Mouse (Mus musculus) liver, adult 2 months (tissue): ENCODE measurements at regions not wholly inside any gene's neighbourhood (a gene's known extent, or its start where the extent isn't known, plus 50 kb on each side); places are given as distances from the start of the nearest gene placed in this dataset.
"Not testable (repeated sequence)": the region's sequence is repeated elsewhere in the genome, so short reads cannot be mapped to it uniquely, and the experiment has no call there.

ENCODE experiments used
- DNase-seq: peaks from one replicate; pipeline ENCODE4 v3.0.0-alpha.2; 2011; ENCODE audit warnings: low read depth, low spot score; ENCODE audit errors: extremely low read depth
- H3K27ac ChIP-seq: fragments of 200-500 bp; replicated peaks from 2 replicates; pipeline ENCODE4 v1.5.1; 2012; ENCODE audit warnings: low read depth, mild to moderate bottlenecking, control low read depth, inconsistent platforms, low read length; ENCODE audit not compliant: insufficient read depth
- H3K27me3 ChIP-seq: fragments of 200-500 bp; 2 replicates; pipeline ENCODE4 v1.6.1; 2012; ENCODE audit warnings: mild to moderate bottlenecking, moderate library complexity, low read length, inconsistent platforms; ENCODE audit not compliant: control insufficient read depth, insufficient read depth
- H3K36me3 ChIP-seq: fragments of 200-500 bp; 2 replicates; pipeline ENCODE4 v1.6.1; 2012; ENCODE audit warnings: low read length, inconsistent platforms; ENCODE audit not compliant: control insufficient read depth, insufficient read depth
- H3K4me1 ChIP-seq: fragments of 200-500 bp; 2 replicates; pipeline ENCODE4 v1.6.1; 2011; ENCODE audit warnings: low read length; ENCODE audit not compliant: control insufficient read depth, insufficient read depth
- H3K4me3 ChIP-seq: fragments of 200-500 bp; 2 replicates; pipeline ENCODE4 v1.5.1; 2011; ENCODE audit warnings: low read depth, mild to moderate bottlenecking, control low read depth, low read length, moderate library complexity; ENCODE audit not compliant: insufficient read depth
- H3K79me2 ChIP-seq: fragments of 200-500 bp; 2 replicates; pipeline ENCODE4 v1.6.1; 2012; ENCODE audit warnings: inconsistent platforms, mild to moderate bottlenecking, low read length, moderate library complexity; ENCODE audit not compliant: control insufficient read depth, insufficient read depth
- H3K9ac ChIP-seq: fragments of 200-500 bp; 2 replicates; pipeline ENCODE4 v1.6.1; 2012; ENCODE audit warnings: low read depth, mild to moderate bottlenecking, control low read depth, inconsistent platforms, low read length
- CTCF ChIP-seq: fragments of 200-500 bp; IDR thresholded peaks from 2 replicates; pipeline ENCODE4 v1.5.1; 2011; ENCODE audit warnings: low read depth, low read length, control low read depth
- POLR2A ChIP-seq: fragments of 200-500 bp; IDR thresholded peaks from 2 replicates; pipeline ENCODE4 v1.6.1; 2011; ENCODE audit warnings: low read length, control low read depth; ENCODE audit not compliant: insufficient read depth; ENCODE audit errors: extremely low read depth
- WGBS: fragments of 180-500 bp; shearing (Covaris S2); methylation state at CpG from one replicate; pipeline ENCODE4 v1.1.7; 2018; 5-methylcytosine and 5-hydroxymethylcytosine counted together

DNA sequence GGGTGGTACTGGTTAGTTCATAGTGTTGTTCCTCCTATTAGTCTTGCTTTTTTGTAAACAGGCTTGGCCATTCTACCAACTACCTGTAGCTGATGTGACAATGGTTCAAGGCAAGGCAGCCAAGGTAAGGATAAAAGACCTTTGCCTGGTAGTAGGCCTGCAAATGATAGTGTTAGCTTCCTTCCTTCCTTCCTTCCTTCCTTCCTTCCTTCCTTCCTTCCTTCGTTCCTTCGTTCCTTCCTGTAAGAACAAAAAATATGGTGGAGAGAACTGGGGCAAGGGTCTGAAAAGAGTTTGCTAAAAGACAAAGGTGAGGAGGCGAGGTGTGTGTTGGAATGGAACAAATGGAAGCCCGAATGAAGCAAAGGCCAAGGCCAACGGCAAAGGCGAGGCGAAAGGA is 84.8 kb upstream of the Ezh2 start:
- 73% methylated on average over 2 of the region's 7 CpGs for WGBS

DNA sequence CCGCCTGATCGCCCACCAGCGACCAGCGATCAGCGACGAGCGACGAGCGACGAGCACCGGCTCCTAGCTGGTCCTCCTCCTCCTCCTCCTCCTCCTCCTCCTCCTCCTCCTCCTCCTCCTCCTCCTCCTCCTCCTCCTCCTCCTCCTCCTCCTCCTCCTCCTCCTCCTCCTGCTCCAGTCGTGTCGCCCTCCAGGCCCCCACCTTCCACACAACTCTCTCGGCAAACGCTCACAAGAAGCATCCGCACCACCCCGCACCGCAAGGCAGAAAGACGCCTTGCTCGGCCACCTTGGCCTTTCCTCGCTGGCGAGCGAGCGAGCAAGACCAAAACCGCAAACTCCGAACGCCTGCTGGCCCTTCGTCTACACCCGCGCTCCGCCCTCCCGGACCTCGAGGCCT is 77.6 kb upstream of the Ezh2 start:
- 14% methylated on average over 7 of the region's 33 CpGs for WGBS
- peak overlapping the region; percentile 66 for H3K4me3 ChIP-seq

More for the DNA sequence above, 84.8 kb upstream of the Ezh2 start:
- H3K9ac ChIP-seq, DNase-seq, H3K27ac ChIP-seq, H3K4me1 ChIP-seq, H3K36me3 ChIP-seq, H3K79me2 ChIP-seq, H3K4me3 ChIP-seq, H3K27me3 ChIP-seq: not testable (repeated sequence)

DNA sequence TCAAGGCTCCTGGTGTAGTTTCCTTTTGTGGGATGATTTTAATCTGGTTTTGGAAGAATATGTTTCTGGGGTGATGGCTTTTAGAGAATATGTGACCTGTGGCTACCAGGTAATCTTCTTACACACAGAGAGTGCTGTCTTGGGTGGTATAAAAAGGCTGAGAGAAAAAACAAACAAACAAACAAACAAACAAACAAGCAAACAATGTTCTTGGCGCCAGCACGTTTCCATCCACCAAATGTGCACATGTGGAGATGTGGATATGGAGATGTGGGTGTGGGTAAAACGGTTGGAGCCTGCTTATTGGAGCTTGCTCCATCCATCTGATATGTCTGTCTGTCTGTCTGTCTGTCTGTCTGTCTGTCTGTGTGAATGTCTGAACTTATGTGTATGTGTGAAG is 57.7 kb upstream of the Ezh2 start:
- not testable (repeated sequence) for H3K4me1 ChIP-seq, H3K4me3 ChIP-seq, H3K9ac ChIP-seq, H3K36me3 ChIP-seq, H3K79me2 ChIP-seq, H3K27me3 ChIP-seq, H3K27ac ChIP-seq, DNase-seq
- 77% methylated on average over 3 of the region's 3 CpGs for WGBS

More for the DNA sequence above, 77.6 kb upstream of the Ezh2 start:
- H3K9ac ChIP-seq, result peak overlapping the region; percentile 69
- H3K4me1 ChIP-seq, DNase-seq, H3K79me2 ChIP-seq, H3K27me3 ChIP-seq, H3K27ac ChIP-seq, H3K36me3 ChIP-seq: not testable (repeated sequence)

DNA sequence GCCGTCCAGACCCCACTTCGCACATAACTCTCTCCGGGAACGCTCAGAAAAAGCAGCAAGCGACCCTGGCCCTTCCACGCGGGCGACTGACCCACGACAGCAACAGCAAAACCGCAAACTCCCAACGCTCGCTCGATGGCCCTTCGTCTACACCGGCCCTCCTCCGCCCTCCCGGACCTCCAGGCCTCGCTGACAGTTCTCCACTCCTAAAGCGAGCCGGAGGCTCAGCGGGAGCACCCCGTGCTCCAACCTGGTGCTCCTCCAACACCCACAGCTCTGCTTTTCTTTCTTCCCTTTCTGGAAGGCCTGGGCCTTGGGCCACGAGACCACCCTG is 56.2 kb upstream of the Ezh2 start:
- Histone ChIP-seq H3K9ac (peak overlapping the region; percentile 62), H3K4me3 (peak overlapping the region; percentile 58)
- WGBS, result under 1% methylated on average over 22 of the region's 23 CpGs
- not testable (repeated sequence) for H3K27ac ChIP-seq, H3K27me3 ChIP-seq, H3K36me3 ChIP-seq, H3K79me2 ChIP-seq, H3K4me1 ChIP-seq
- DNase-seq, result peak; percentile 4

DNA sequence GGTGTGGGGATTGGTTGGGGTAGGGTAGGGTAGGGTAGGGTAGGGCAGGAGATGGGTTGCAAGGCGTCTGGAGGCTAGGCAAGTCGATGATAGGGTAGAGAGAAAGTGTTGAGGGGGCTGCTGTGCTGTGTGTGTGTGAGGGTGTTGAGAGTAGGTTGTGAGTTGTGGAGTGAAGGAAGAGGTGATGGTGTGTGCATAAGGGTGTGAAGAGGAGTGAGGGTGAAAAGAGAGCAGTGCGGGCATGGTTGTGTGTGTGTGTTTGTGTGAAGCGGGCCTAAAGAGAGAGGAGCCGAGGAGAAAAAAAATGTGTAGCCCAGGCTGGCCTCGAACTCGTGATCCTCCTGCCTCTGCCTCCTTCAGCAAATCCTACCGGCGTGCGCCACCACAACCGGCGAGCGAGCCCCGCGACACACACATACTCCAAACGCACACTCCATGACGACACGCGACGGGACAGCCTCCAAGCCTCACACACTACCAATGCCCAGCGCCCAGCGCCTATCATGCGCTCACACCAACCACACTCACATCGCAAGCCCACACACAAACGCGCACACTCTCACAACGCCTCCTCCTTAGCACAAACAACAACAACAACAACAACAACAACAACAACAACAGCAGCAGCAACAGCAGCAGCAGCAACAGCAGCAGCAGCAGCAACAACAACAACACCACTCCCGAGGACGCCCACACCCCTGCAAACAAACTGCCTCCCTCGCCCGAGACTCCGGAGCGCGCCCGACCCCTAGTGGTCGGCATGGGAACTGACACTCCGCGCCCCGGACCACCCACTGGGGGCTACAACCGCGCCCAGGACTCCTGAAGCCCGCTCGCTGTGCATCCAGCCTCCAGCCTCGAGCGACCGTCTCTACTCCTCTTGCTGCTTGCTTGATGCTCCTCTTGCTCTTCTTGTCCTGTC is 55.6 kb upstream of the Ezh2 start:
- Histone ChIP-seq H3K36me3 (no peaks in the 10 kb centered on the region), H3K4me1 (no peaks in the 10 kb centered on the region; the same call in 1 of the 2 replicates), H3K9ac (peak overlapping the region; percentile 62), H3K27me3 (no peaks in the 10 kb centered on the region), H3K4me3 (peak overlapping the region; percentile 58), H3K27ac (no peak overlapping the region), H3K79me2 (no peaks in the 10 kb centered on the region)
- TF ChIP-seq CTCF, result peak; percentile 84
- no peak for TF ChIP-seq POLR2A
- peak; percentile 72 for DNase-seq
- WGBS, result 4% methylated on average over 46 of the region's 46 CpGs

DNA sequence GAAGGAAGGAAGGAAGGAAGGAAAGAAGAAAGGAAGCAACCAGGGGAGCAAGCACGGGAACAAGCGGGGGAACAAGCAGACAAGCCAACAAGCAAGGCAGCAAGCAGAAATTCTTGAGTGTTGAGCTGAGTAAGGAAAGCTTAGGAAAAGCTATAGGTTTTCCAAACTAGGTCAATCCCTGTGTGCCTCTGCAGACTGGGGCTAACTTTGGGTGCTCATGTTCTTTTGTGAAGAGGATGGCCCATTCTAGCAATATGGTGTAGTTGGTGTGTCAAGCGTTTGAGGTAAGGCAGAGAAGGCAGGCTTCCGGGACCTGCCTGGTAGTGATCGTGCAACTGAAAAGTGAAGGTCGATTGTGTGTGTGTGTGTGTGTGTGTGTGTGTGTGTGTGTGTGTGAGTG is 54.8 kb upstream of the Ezh2 start:
- no peak for TF ChIP-seq POLR2A
- no peak for TF ChIP-seq CTCF
- H3K9ac ChIP-seq, result no peak overlapping the region
- no peaks in the 10 kb centered on the region; the same call in 1 of the 2 replicates for H3K4me1 ChIP-seq
- H3K4me3 ChIP-seq, result no peak overlapping the region
- H3K36me3 ChIP-seq, result no peaks in the 10 kb centered on the region
- no peaks in the 10 kb centered on the region for H3K79me2 ChIP-seq
- no peak overlapping the region for H3K27ac ChIP-seq
- no peak for DNase-seq
- no peaks in the 10 kb centered on the region for H3K27me3 ChIP-seq
- WGBS, result 90% methylated on average over 6 of the region's 6 CpGs
